19 mouse cellular contexts compared by ENCODE assay signal in genomic region chr9:43191561-43191960, GRCm38 (mm10). TPM values are rescaled to one million over a fixed set of nuclear protein-coding genes. Genes with fewer than 3 reads are reported as not detected.
"Had no signal": no experiment of that assay in that cellular context is flagged by ENCODE, and none has a peak within 500 bp of the region (broad histone marks: within the 10 kb centered on the region; RNA-seq: fewer than 3 reads in every experiment).

No protein-coding gene starts in this region.

- H3K27me3 ChIP-seq: neural tube, embryonic 15.5 days; stomach, embryonic 15.5 days had no signal

- H3K4me3 ChIP-seq: neural tube, embryonic 13.5 days; neural tube, embryonic 15.5 days; stomach, embryonic 15.5 days had no signal

- H3K9me3 ChIP-seq: neural tube, embryonic 13.5 days; neural tube, embryonic 15.5 days; stomach, embryonic 15.5 days had no signal

- H3K4me2 ChIP-seq: neural tube, embryonic 13.5 days; neural tube, embryonic 15.5 days; stomach, embryonic 15.5 days had no signal

- DNase-seq: retina, postnatal 1 day; right cerebral cortex, adult 18-20 months; right cerebral cortex, postnatal 14 days; right cerebral cortex, postnatal 25 days; right cerebral cortex, postnatal 4 days; spleen, adult 18-20 months; thymus, adult 18-20 months; thymus, adult 2 months; thymus, postnatal 14 days; thymus, postnatal 25 days; thymus, postnatal 36 days; thymus, postnatal 4 days had no signal

- H3K27ac ChIP-seq: neural tube, embryonic 13.5 days; neural tube, embryonic 15.5 days; stomach, embryonic 15.5 days; stomach, postnatal 0 days had no signal

- H3K36me3 ChIP-seq: neural tube, embryonic 13.5 days; neural tube, embryonic 15.5 days; stomach, embryonic 15.5 days had no signal

- H3K9ac ChIP-seq: neural tube, embryonic 13.5 days; neural tube, embryonic 15.5 days; stomach, embryonic 15.5 days had no signal

- H3K4me1 ChIP-seq: neural tube, embryonic 15.5 days; stomach, embryonic 15.5 days had no signal

RNA-seq across cellular contexts. Expression of gene Pou2f3, which starts 18.6 kb away (rescaled TPM):
- total RNA-seq: neutrophil, adult 5-6 weeks had no signal
- polyA plus RNA-seq: neural tube, embryonic 13.5 days; neural tube, embryonic 14.5 days; neural tube, embryonic 15.5 days; spleen, adult 2 months had no signal

RNA-seq across cellular contexts. Expression of gene Oaf, which starts 48.1 kb away (rescaled TPM):
- total RNA-seq: neutrophil, adult 5-6 weeks had no signal
